Mouse (Mus musculus): Measurements from ENCODE around the gene Smg6. TPM values are rescaled to one million over a fixed set of nuclear protein-coding genes. Genes with fewer than 3 reads are reported as not detected.
A peak's percentile ranks its signal among the peaks of the same experiment; 100 is the strongest.

Gene Smg6
- total and polyA plus RNA-seq, 2 experiments from 2014 or later = 7.1 to 21.1 TPM

DNA sequence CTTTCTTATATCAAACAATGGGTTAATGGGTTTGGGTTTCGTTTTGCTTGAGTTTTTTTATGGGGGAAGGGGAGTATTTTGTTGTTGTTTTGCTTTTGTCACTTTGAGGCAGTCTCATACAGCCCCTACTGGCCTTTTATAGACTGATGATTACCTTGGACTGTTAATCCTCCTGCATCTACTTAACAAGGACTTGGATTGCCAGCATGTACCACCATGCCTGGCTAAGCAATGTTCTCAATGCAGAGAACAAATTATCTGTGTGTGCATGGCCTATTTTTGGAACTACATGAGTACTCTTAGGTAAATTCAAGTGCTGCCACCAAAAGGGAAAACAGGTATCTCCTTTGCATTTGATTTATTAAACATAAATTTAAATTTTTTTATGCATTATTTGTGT, 157.4 kb downstream of the Smg6 start:
- peaks cover 10% of the 10 kb centered on the region; the same call in 1 of the 2 replicates for H3K4me1 ChIP-seq (ENCODE audit: control insufficient read depth, insufficient read depth)
- H3K9me3 ChIP-seq (replicated peaks; ENCODE audit: control insufficient read depth, low read length) = no peaks in the 10 kb centered on the region
- H3K9ac ChIP-seq (replicated peaks; ENCODE audit: low read depth, low read length) = no peak overlapping the region
- no peaks in the 10 kb centered on the region for H3K27me3 ChIP-seq (ENCODE audit: control insufficient read depth, insufficient read depth, low read length)
- H3K4me3 ChIP-seq (ENCODE audit: low read depth, low read length) = no peak overlapping the region
- DNase-seq (ENCODE audit: low spot score) (peak; percentile 41), ATAC-seq (ENCODE audit: insufficient read depth, low read depth) (peak; percentile 57; the same call in 1 of the 2 replicates)
- no peak for TF ChIP-seq EP300 (IDR thresholded peaks at IDR 0.05; ENCODE audit: low read depth)
- TF ChIP-seq CTCF (IDR thresholded peaks at IDR 0.05; ENCODE audit: low read depth) = 0 out of 2 replicates have a peak, but pooled peaks have one; percentile 4
- no peak overlapping the region for H3K4me2 ChIP-seq (ENCODE audit: low read depth, low read length)
- WGBS = 57% methylated on average over 1 of the region's 1 CpGs
- peaks cover 3% of the 10 kb centered on the region; the same call in 1 of the 2 replicates for H3K36me3 ChIP-seq (replicated peaks; ENCODE audit: control insufficient read depth, insufficient read depth, low read length)
- peak overlapping the region; percentile 57 for H3K27ac ChIP-seq (ENCODE audit: low read depth)

- H3K9me3 ChIP-seq (replicated peaks; ENCODE audit: control insufficient read depth, low read length) = no peaks in the 10 kb centered on the region
- TF ChIP-seq CTCF (IDR thresholded peaks at IDR 0.05; ENCODE audit: low read depth) (no peak), EP300 (IDR thresholded peaks at IDR 0.05; ENCODE audit: low read depth) (no peak)
- no peak overlapping the region for H3K4me3 ChIP-seq (ENCODE audit: low read depth, low read length)
- H3K27me3 ChIP-seq (ENCODE audit: control insufficient read depth, insufficient read depth, low read length) = no peaks in the 10 kb centered on the region
- 0 out of 2 replicates have a peak overlapping the region, but pooled peaks have one; percentile 0 for H3K27ac ChIP-seq (ENCODE audit: low read depth)
- no peak overlapping the region for H3K4me2 ChIP-seq (ENCODE audit: low read depth, low read length)
- 15% methylated on average over 3 of the region's 3 CpGs for WGBS
- no peaks in the 10 kb centered on the region for H3K36me3 ChIP-seq (replicated peaks; ENCODE audit: control insufficient read depth, insufficient read depth, low read length)
- peaks cover 13% of the 10 kb centered on the region for H3K4me1 ChIP-seq (ENCODE audit: control insufficient read depth, insufficient read depth)
- ATAC-seq (ENCODE audit: insufficient read depth, low read depth) (no peak), DNase-seq (ENCODE audit: low spot score) (no peak)
- no peak overlapping the region for H3K9ac ChIP-seq (replicated peaks; ENCODE audit: low read depth, low read length)
Measured at GRCm38 (mm10) chr11:75092159-75092558, 166.5 kb downstream of the Smg6 start.

- WGBS = 38% methylated on average over 5 of the region's 5 CpGs
- peak; percentile 49; the same call in 1 of the 2 replicates for ATAC-seq (ENCODE audit: insufficient read depth, low read depth)
Measured at GRCm38 (mm10) chr11:75092656-75093055, 167.0 kb downstream of the Smg6 start.

DNA sequence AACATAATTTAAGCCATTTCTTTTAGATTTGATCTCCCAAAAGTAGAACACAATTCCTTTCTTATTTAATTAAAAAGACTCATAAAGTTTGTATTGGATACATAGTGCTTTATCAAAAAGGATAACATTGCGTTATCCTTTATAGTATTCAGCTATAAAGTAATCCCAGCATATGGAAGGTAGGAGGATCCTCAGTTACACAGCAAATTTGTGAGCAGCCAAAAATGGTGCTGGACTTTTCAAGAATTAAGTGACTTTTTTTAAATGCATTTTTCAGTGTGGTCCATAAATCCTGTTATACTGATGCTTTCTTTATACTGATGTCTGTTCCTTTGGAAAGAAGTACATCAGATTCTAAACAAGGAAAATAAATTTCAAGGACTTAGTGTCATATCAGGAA, 169.1 kb downstream of the Smg6 start:
- peaks cover 13% of the 10 kb centered on the region for H3K4me1 ChIP-seq (ENCODE audit: control insufficient read depth, insufficient read depth)
- ATAC-seq (ENCODE audit: insufficient read depth, low read depth) = no peak
- no peaks in the 10 kb centered on the region for H3K27me3 ChIP-seq (ENCODE audit: control insufficient read depth, insufficient read depth, low read length)
- H3K9ac ChIP-seq (replicated peaks; ENCODE audit: low read depth, low read length) = no peak overlapping the region
- H3K36me3 ChIP-seq (replicated peaks; ENCODE audit: control insufficient read depth, insufficient read depth, low read length) = peaks cover 5% of the 10 kb centered on the region
- H3K4me2 ChIP-seq (ENCODE audit: low read depth, low read length) = no peak overlapping the region
- H3K27ac ChIP-seq (ENCODE audit: low read depth) = no peak overlapping the region
- no peak for TF ChIP-seq CTCF (IDR thresholded peaks at IDR 0.05; ENCODE audit: low read depth)
- DNase-seq (ENCODE audit: low spot score) = no peak
- H3K9me3 ChIP-seq (replicated peaks; ENCODE audit: control insufficient read depth, low read length) = no peaks in the 10 kb centered on the region
- WGBS = 89% methylated on average over 1 of the region's 1 CpGs
- no peak overlapping the region for H3K4me3 ChIP-seq (ENCODE audit: low read depth, low read length)

More at GRCm38 (mm10) chr11:75092656-75093055, 167.0 kb downstream of the Smg6 start:
- DNase-seq (ENCODE audit: low spot score) = no peak
- no peak for TF ChIP-seq CTCF (IDR thresholded peaks at IDR 0.05; ENCODE audit: low read depth)
- no peak for TF ChIP-seq EP300 (IDR thresholded peaks at IDR 0.05; ENCODE audit: low read depth)
- H3K9me3 ChIP-seq (replicated peaks; ENCODE audit: control insufficient read depth, low read length) = no peaks in the 10 kb centered on the region
- H3K4me2 ChIP-seq (ENCODE audit: low read depth, low read length) = no peak overlapping the region
- no peaks in the 10 kb centered on the region for H3K27me3 ChIP-seq (ENCODE audit: control insufficient read depth, insufficient read depth, low read length)
- peaks cover 2% of the 10 kb centered on the region for H3K36me3 ChIP-seq (replicated peaks; ENCODE audit: control insufficient read depth, insufficient read depth, low read length)
- H3K27ac ChIP-seq (ENCODE audit: low read depth) = 0 out of 2 replicates have a peak overlapping the region, but pooled peaks have one; percentile 0
- no peak overlapping the region for H3K9ac ChIP-seq (replicated peaks; ENCODE audit: low read depth, low read length)
- no peak overlapping the region for H3K4me3 ChIP-seq (ENCODE audit: low read depth, low read length)
- H3K4me1 ChIP-seq (ENCODE audit: control insufficient read depth, insufficient read depth) = peaks cover 13% of the 10 kb centered on the region

DNA sequence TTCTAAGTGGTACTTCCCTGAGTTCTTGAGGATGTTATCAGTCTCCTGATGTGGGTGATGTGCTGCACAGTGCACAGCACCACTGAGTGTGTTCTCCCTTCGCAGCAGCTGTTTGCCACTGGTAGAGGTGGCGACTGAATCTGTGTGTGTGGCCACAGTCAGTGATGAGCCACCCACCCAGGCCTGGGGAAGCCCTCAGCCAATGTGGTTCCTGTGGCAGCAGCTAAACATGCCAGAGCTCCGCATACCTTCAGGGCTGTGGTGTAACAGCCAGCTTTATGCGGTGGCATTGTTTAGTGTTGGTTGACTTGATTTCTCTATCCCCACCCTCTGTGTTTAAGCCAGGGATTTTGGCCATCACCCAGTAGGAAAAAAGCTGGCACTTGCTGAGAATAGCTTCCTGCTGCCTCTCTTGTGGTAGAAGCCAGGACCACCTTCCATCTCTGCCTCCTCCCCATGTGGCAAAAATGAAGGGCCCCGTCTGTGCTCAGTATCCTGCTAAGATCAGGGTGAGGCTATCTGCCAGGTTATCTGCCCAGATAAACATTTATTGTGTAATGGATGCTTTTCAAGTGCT, 177.2 kb downstream of the Smg6 start:
- no peak for TF ChIP-seq CTCF (IDR thresholded peaks at IDR 0.05; ENCODE audit: low read depth)
- no peak for TF ChIP-seq EP300 (IDR thresholded peaks at IDR 0.05; ENCODE audit: low read depth)
- no peak overlapping the region for H3K4me2 ChIP-seq (ENCODE audit: low read depth, low read length)
- no peak overlapping the region for H3K27ac ChIP-seq (ENCODE audit: low read depth)
- no peaks in the 10 kb centered on the region for H3K27me3 ChIP-seq (ENCODE audit: control insufficient read depth, insufficient read depth, low read length)
- DNase-seq (ENCODE audit: low spot score) (no peak), ATAC-seq (ENCODE audit: insufficient read depth, low read depth) (no peak)
- H3K9me3 ChIP-seq (replicated peaks; ENCODE audit: control insufficient read depth, low read length) = no peaks in the 10 kb centered on the region
- 59% methylated on average over 5 of the region's 5 CpGs for WGBS
- H3K4me3 ChIP-seq (ENCODE audit: low read depth, low read length) = no peak overlapping the region
- H3K36me3 ChIP-seq (replicated peaks; ENCODE audit: control insufficient read depth, insufficient read depth, low read length) = peaks cover under 1% of the 10 kb centered on the region
- no peak overlapping the region for H3K9ac ChIP-seq (replicated peaks; ENCODE audit: low read depth, low read length)
- no peaks in the 10 kb centered on the region for H3K4me1 ChIP-seq (ENCODE audit: control insufficient read depth, insufficient read depth)

GRCm38 (mm10) chr11:75106614-75107013, 181.0 kb downstream of the Smg6 start:
- no peak for DNase-seq (ENCODE audit: low spot score)
- ATAC-seq (ENCODE audit: insufficient read depth, low read depth) = no peak
- Histone ChIP-seq H3K9ac (replicated peaks; ENCODE audit: low read depth, low read length) (no peak overlapping the region), H3K36me3 (replicated peaks; ENCODE audit: control insufficient read depth, insufficient read depth, low read length) (no peaks in the 10 kb centered on the region), H3K9me3 (replicated peaks; ENCODE audit: control insufficient read depth, low read length) (no peaks in the 10 kb centered on the region), H3K27me3 (ENCODE audit: control insufficient read depth, insufficient read depth, low read length) (no peaks in the 10 kb centered on the region), H3K4me3 (ENCODE audit: low read depth, low read length) (no peak overlapping the region), H3K4me2 (ENCODE audit: low read depth, low read length) (no peak overlapping the region), H3K27ac (ENCODE audit: low read depth) (peak overlapping the region; percentile 21; the same call in 1 of the 2 replicates), H3K4me1 (ENCODE audit: control insufficient read depth, insufficient read depth) (no peaks in the 10 kb centered on the region)
- TF ChIP-seq EP300 (IDR thresholded peaks at IDR 0.05; ENCODE audit: low read depth) (no peak), CTCF (IDR thresholded peaks at IDR 0.05; ENCODE audit: low read depth) (no peak)
- WGBS = 74% methylated on average over 5 of the region's 5 CpGs
